Comparison of ENCODE assay signal across 35 mouse cellular contexts in the genomic region with DNA sequence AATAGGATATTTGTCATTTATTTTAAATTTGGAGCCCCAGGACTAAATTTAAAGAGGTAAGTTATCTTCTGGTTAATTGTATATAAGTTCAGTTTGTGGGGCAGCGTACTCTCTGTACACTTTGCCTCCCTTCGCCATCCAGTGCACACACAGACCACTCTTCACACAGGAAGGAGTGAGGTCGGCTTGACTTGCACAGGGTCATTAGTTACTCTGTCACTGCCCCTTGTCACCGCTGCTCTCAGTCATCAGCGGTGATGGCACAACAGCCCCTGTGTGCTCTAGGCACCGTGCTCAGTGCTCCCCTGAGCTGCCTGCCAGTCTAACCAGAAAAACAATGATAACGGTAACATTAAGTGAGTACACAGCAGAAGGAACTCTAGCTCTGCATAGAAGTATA.
"Had no signal": no experiment of that assay in that cellular context is flagged by ENCODE, and none has a peak within 500 bp of the region (broad histone marks: within the 10 kb centered on the region; RNA-seq: fewer than 3 reads in every experiment).

No protein-coding gene starts in this region.

- DNase-seq: heart, adult 2 months; heart, postnatal 10 days; heart, postnatal 14 days; heart, postnatal 36 days; heart, postnatal 4 days; kidney, adult 11 months; kidney, adult 18-20 months; kidney, adult 2 months; kidney, adult 8-10 months; kidney, adult 9 months; kidney, postnatal 10 days; kidney, postnatal 14 days; kidney, postnatal 25 days; kidney, postnatal 36 days; kidney, postnatal 4 days; layer of hippocampus, adult 9-11 months had no signal

- H3K27me3 ChIP-seq: heart, embryonic 12.5 days; heart, embryonic 13.5 days; heart, embryonic 15.5 days; hindbrain, embryonic 12.5 days; hindbrain, embryonic 13.5 days; hindbrain, embryonic 15.5 days; intestine, embryonic 15.5 days; kidney, embryonic 15.5 days had no signal

- H3K9ac ChIP-seq: heart, embryonic 12.5 days; heart, embryonic 13.5 days; heart, embryonic 15.5 days; hindbrain, embryonic 12.5 days; hindbrain, embryonic 13.5 days; hindbrain, embryonic 14.5 days; hindbrain, embryonic 15.5 days; intestine, embryonic 15.5 days; kidney, embryonic 15.5 days had no signal

- H3K4me3 ChIP-seq: heart, adult 2 months; heart, embryonic 10.5 days; heart, embryonic 12.5 days; heart, embryonic 13.5 days; heart, embryonic 15.5 days; hindbrain, embryonic 10.5 days; hindbrain, embryonic 12.5 days; hindbrain, embryonic 13.5 days; hindbrain, embryonic 15.5 days; intestine, embryonic 15.5 days; kidney, embryonic 15.5 days; layer of hippocampus, adult 2 months had no signal

- H3K27ac ChIP-seq: heart, embryonic 10.5 days; hindbrain, embryonic 10.5 days; hindbrain, embryonic 12.5 days; hindbrain, embryonic 15.5 days; intestine, embryonic 15.5 days; kidney, embryonic 15.5 days; kidney, postnatal 0 days; layer of hippocampus, adult 2 months had no signal

- H3K4me2 ChIP-seq: heart, embryonic 11.5 days; heart, embryonic 12.5 days; heart, embryonic 15.5 days; hindbrain, embryonic 12.5 days; hindbrain, embryonic 13.5 days; hindbrain, embryonic 14.5 days; hindbrain, embryonic 15.5 days; intestine, embryonic 15.5 days; kidney, embryonic 15.5 days had no signal

- ATAC-seq: hindbrain, embryonic 16.5 days; hindbrain, postnatal 0 days; inflammation-experienced regulatory T-cells, adult 6 months; intestine, embryonic 15.5 days; intestine, embryonic 16.5 days; intestine, postnatal 0 days had no signal

- H3K9me3 ChIP-seq: heart, embryonic 10.5 days; heart, embryonic 15.5 days; hindbrain, embryonic 12.5 days; hindbrain, embryonic 13.5 days; hindbrain, embryonic 15.5 days; intestine, embryonic 15.5 days had no signal
